Comparison of ENCODE assay signal across 8 mouse cellular contexts in the genomic region with DNA sequence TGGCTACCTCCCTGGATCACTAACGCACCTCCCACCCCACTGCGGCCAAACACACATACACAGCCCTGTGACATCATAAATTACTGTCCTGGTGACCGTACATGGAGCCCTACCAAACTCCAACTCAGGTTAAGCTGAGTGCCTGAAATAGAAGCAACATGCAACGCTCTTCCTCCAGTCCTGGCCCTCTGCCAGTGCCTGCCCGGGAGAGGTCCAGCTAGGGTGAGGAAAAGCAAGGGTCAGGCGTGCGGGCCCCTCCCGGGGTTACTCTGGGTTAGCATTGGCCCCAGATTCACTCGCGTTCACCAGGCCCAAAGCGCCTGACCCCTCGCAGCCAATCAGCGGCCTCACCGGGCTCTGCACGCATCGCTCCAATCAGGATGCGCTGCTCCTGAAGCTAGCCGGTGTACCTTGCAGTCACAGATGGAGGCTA. TPM values are rescaled to one million over a fixed set of nuclear protein-coding genes. Genes with fewer than 3 reads are reported as not detected.
DNase-seq lines count a peak whose midpoint lies in the region; ATAC-seq and TF ChIP-seq lines count a peak whose summit lies in the region.

No protein-coding gene starts in this region.

- H3K27ac ChIP-seq in forebrain, embryonic 11.5 days (ENCODE audit: low read depth, low read length), result 0 out of 2 replicates have a peak overlapping the region, but pooled peaks have one; percentile 2
- H3K27ac ChIP-seq in heart, embryonic 15.5 days, result peak overlapping the region; percentile 89
- H3K27ac ChIP-seq in liver, postnatal 0 days (ENCODE audit: low read depth), result peak overlapping the region; percentile 88
- H3K27ac ChIP-seq in neural tube, embryonic 12.5 days, result no peak overlapping the region

- no peak for TF ChIP-seq EP300 in liver, postnatal 0 days (IDR thresholded peaks at IDR 0.05; ENCODE audit: low read depth)

- H3K27me3 ChIP-seq in E14TG2a.4 (ENCODE audit: insufficient read depth, low read length), result no peaks in the 10 kb centered on the region
- H3K27me3 ChIP-seq in forebrain, embryonic 11.5 days (ENCODE audit: control insufficient read depth, insufficient read depth, low read length), result no peaks in the 10 kb centered on the region
- H3K27me3 ChIP-seq in heart, embryonic 15.5 days, result no peaks in the 10 kb centered on the region
- no peaks in the 10 kb centered on the region for H3K27me3 ChIP-seq in liver, postnatal 0 days (ENCODE audit: insufficient read depth, low read length)
- H3K27me3 ChIP-seq in neural tube, embryonic 12.5 days (replicated peaks), result no peaks in the 10 kb centered on the region

- H3K4me2 ChIP-seq in forebrain, embryonic 11.5 days (ENCODE audit: low read depth, low read length, severe bottlenecking), result peak overlapping the region; percentile 83
- peak overlapping the region; percentile 76 for H3K4me2 ChIP-seq in heart, embryonic 15.5 days
- peak overlapping the region; percentile 76 for H3K4me2 ChIP-seq in liver, postnatal 0 days (ENCODE audit: low read depth, low read length)
- peak overlapping the region; percentile 70 for H3K4me2 ChIP-seq in neural tube, embryonic 12.5 days (replicated peaks)

- 3% methylated on average over 16 of the region's 18 CpGs for WGBS in forebrain, embryonic 11.5 days
- WGBS in heart, embryonic 15.5 days, result 2% methylated on average over 18 of the region's 18 CpGs
- 3% methylated on average over 18 of the region's 18 CpGs for WGBS in liver, postnatal 0 days (ENCODE audit: insufficient replicate concordance)
- 2% methylated on average over 18 of the region's 18 CpGs for WGBS in neural tube, embryonic 12.5 days

- H3K4me1 ChIP-seq in E14TG2a.4 (replicated peaks; ENCODE audit: low read depth, low read length), result peaks cover 70% of the 10 kb centered on the region
- H3K4me1 ChIP-seq in forebrain, embryonic 11.5 days (replicated peaks; ENCODE audit: control insufficient read depth, insufficient read depth, low read length), result peaks cover 11% of the 10 kb centered on the region; the same call in 1 of the 2 replicates
- peaks cover 12% of the 10 kb centered on the region for H3K4me1 ChIP-seq in heart, embryonic 15.5 days (replicated peaks)
- peaks cover 12% of the 10 kb centered on the region for H3K4me1 ChIP-seq in liver, postnatal 0 days (ENCODE audit: insufficient read depth)
- peaks cover 28% of the 10 kb centered on the region for H3K4me1 ChIP-seq in neural tube, embryonic 12.5 days

- ATAC-seq in cerebellum, adult (ENCODE audit: insufficient number of reproducible peaks, low FRiP score, low TSS enrichment), result peak; percentile 100
- peak; percentile 92 for ATAC-seq in forebrain, embryonic 11.5 days (replicated peaks; ENCODE audit: low FRiP score)
- peak; percentile 95 for ATAC-seq in heart, embryonic 15.5 days (replicated peaks; ENCODE audit: insufficient number of reproducible peaks, insufficient read depth, low FRiP score, low read depth)
- peak; percentile 98 for ATAC-seq in liver, postnatal 0 days
- peak; percentile 83 for ATAC-seq in neural tube, embryonic 12.5 days (ENCODE audit: low FRiP score, low read depth)

- no peak for TF ChIP-seq CTCF in E14TG2a.4 (conservative IDR thresholded peaks at IDR 0.05; ENCODE audit: low read length)
- TF ChIP-seq CTCF in liver, postnatal 0 days (IDR thresholded peaks at IDR 0.05; ENCODE audit: low read depth), result no peak

- DNase-seq in forebrain, embryonic 11.5 days (ENCODE audit: low spot score), result peak; percentile 87
- DNase-seq in kidney, postnatal 10 days, result peak; percentile 89
- peak; percentile 88 for DNase-seq in liver, postnatal 0 days
- DNase-seq in telencephalon, adult 2 months (ENCODE audit: low read depth, low spot score), result peak; percentile 67

- peak overlapping the region; percentile 79 for H3K4me3 ChIP-seq in E14TG2a.4 (replicated peaks; ENCODE audit: low read length)
- H3K4me3 ChIP-seq in forebrain, embryonic 11.5 days (ENCODE audit: low read depth, low read length), result peak overlapping the region; percentile 50
- peak overlapping the region; percentile 53 for H3K4me3 ChIP-seq in heart, embryonic 15.5 days
- peak overlapping the region; percentile 54 for H3K4me3 ChIP-seq in liver, postnatal 0 days (ENCODE audit: low read depth, low read length)
- peak overlapping the region; percentile 48 for H3K4me3 ChIP-seq in neural tube, embryonic 12.5 days

- peak overlapping the region; percentile 50 for H3K9ac ChIP-seq in forebrain, embryonic 11.5 days (ENCODE audit: low read length)
- H3K9ac ChIP-seq in heart, embryonic 15.5 days, result peak overlapping the region; percentile 42
- H3K9ac ChIP-seq in liver, postnatal 0 days (replicated peaks), result peak overlapping the region; percentile 51
- H3K9ac ChIP-seq in neural tube, embryonic 12.5 days, result peak overlapping the region; percentile 47

- no peaks in the 10 kb centered on the region for H3K9me3 ChIP-seq in E14TG2a.4 (ENCODE audit: low read length)
- H3K9me3 ChIP-seq in forebrain, embryonic 11.5 days (ENCODE audit: control insufficient read depth, low read length), result no peaks in the 10 kb centered on the region; the same call in 1 of the 2 replicates
- H3K9me3 ChIP-seq in heart, embryonic 15.5 days (replicated peaks), result no peaks in the 10 kb centered on the region
- no peaks in the 10 kb centered on the region for H3K9me3 ChIP-seq in liver, postnatal 0 days (ENCODE audit: low read length)
- 0 out of 2 replicates have a peak, but pooled peaks cover 5% of the 10 kb centered on the region for H3K9me3 ChIP-seq in neural tube, embryonic 12.5 days

- 0 out of 2 replicates have a peak, but pooled peaks cover under 1% of the 10 kb centered on the region for H3K36me3 ChIP-seq in E14TG2a.4 (ENCODE audit: insufficient read depth, low read length)
- H3K36me3 ChIP-seq in forebrain, embryonic 11.5 days (ENCODE audit: control insufficient read depth, insufficient read depth, low read length), result no peaks in the 10 kb centered on the region
- no peaks in the 10 kb centered on the region; the same call in 1 of the 2 replicates for H3K36me3 ChIP-seq in heart, embryonic 15.5 days
- H3K36me3 ChIP-seq in liver, postnatal 0 days (replicated peaks; ENCODE audit: insufficient read depth, low read length), result no peaks in the 10 kb centered on the region
- no peaks in the 10 kb centered on the region for H3K36me3 ChIP-seq in neural tube, embryonic 12.5 days

RNA-seq across cellular contexts. Expression of a gene that starts 18.5 kb away (rescaled TPM):
- not detected in 2 replicates for polyA plus RNA-seq in forebrain, embryonic 11.5 days (2014; fragmentation: Nextera tagmentation; extraction: Ambion mirVana)
- 2.5 TPM in 2 replicates for polyA plus RNA-seq in heart, embryonic 15.5 days (2015; fragmentation: Nextera tagmentation; extraction: Ambion mirVana)
- not detected in 2 replicates for polyA plus RNA-seq in liver, postnatal 0 days (2015; fragmentation: Nextera tagmentation; extraction: Ambion mirVana)
- polyA plus RNA-seq in neural tube, embryonic 12.5 days (2016; fragmentation: Nextera tagmentation; extraction: Ambion mirVana), result 0.05 and 0.08 TPM in 2 replicates

RNA-seq across cellular contexts. Expression of a gene that starts 20.9 kb away (rescaled TPM):
- polyA plus RNA-seq in forebrain, embryonic 11.5 days (2014; fragmentation: Nextera tagmentation; extraction: Ambion mirVana), result 433 and 466 TPM in 2 replicates
- polyA plus RNA-seq in heart, embryonic 15.5 days (2015; fragmentation: Nextera tagmentation; extraction: Ambion mirVana), result 131 and 164 TPM in 2 replicates
- polyA plus RNA-seq in liver, postnatal 0 days (2015; fragmentation: Nextera tagmentation; extraction: Ambion mirVana), result 5.9 and 6.2 TPM in 2 replicates
- polyA plus RNA-seq in neural tube, embryonic 12.5 days (2016; fragmentation: Nextera tagmentation; extraction: Ambion mirVana), result 353 and 371 TPM in 2 replicates

Comparison
In these comparisons a context has a peak if more than half of its experiments do, and no peak if none do; other contexts are left out.
1. RNA of a gene that starts 20.9 kb away (polyA plus RNA-seq): 433 to 466 TPM in forebrain, embryonic 11.5 days, 353 to 371 TPM in neural tube, embryonic 12.5 days and 131 to 164 TPM in heart, embryonic 15.5 days; 5.9 to 6.2 TPM in liver, postnatal 0 days; every median in the first group is over 10 times any median in the second.
2. Peak in every context shown above with its lines, with median percentiles within 50 percentile points of each other: H3K4me3 ChIP-seq, ATAC-seq, DNase-seq, H3K4me2 ChIP-seq and H3K9ac ChIP-seq.